Mouse (Mus musculus) thymus, postnatal 4 days (tissue): ENCODE measurements around the gene Rb1.

Experiments used
- DNase-seq: peaks from one replicate; pipeline ENCODE4 v3.0.0; 2021

Rb1 gene

DNA sequence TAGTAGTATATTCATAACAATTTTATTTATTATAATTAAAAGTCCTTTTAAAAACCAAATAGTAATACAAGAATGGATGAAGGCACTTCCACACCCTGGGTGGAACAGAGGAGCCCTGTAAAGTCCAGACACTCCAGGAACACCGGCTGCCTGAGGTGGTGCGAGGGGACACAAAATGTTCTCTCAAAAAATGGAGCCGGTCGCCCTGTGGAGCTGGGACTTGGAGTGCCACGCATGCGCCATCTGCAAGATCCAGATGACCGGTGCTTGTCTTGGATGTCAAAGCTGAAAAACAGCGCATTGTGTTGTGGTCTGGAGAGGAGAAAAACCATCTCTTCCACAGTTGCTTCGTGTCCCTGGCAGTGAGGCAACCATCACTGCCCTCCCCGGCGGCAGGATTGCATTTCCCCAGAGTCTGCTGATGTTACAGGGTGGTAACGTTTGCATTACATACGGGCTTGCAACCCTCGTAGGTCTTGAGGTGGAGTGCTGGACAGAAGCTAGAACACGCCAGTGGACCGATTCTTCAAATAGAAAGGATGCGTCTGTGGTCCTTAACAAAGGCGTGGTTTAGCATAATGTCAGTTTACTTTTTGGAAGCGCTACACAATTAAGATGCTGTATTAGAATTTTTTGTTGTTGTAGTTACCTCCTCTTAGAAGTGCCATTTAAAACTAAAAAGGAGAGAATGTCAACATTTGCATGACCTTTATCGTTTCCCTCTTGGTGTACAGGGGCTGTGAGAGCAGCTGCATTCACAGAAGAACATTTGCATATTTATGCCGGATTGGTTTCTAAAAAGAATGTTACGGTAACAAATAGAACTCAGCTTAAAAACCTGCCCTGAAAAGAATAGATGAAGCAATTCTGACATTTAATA is 9.5 kb upstream of the Rb1 start:
- DNase-seq: no peak

- DNase-seq: no peak
Observed at GRCm38 (mm10) chr14:73333880-73334279, 8.3 kb upstream of the Rb1 start.

- no peak for DNase-seq
Observed at GRCm38 (mm10) chr14:73331386-73331785, 5.8 kb upstream of the Rb1 start.

GRCm38 (mm10) chr14:73329871-73330270 is 4.2 kb upstream of the Rb1 start:
- DNase-seq: no peak

GRCm38 (mm10) chr14:73326511-73326910 is 889 bp upstream of the Rb1 start:
- no peak for DNase-seq

DNA sequence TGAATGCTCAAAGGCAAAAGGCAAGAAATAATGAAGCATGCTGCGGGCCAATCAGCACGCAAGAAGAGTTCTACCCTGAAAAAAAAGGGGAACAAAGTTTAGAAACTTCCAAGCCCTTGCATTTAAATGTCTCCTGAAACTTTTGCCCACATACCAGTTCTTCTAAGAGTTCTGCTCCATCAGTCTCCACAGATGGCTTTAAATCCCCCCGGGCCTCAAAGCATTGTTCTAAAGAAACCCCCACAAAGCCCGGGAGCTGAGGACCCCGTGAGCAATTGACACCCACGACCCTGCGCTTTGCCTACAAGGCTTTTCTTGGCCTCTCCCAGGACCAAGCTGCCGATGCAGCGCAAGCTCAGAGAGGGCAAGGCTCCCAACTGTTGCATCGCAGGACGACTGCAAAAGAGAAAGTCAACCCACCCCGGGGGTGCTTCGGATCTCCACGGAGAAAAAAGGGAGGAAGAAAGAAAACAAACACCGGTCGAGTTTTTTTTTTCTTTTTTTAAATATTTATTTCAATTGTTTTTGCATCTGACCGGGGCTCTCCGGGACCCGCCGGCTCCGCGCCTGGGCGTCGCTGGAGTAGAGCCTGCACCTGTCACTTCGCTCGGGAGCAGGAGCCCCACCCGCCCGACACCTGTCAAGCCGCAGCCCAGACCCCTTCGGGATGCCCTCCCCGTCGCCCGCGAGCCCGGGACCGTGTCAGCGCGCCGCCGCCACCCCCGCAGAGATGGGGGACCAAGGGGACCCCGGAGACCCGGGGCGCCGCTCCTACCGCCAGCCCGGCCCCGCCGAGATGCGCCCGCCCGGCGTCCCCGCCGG is 777 bp downstream of the Rb1 start:
- peak; percentile 79 for DNase-seq

GRCm38 (mm10) chr14:73323965-73324364 is 1.7 kb downstream of the Rb1 start:
- DNase-seq: no peak

- no peak for DNase-seq
Observed at GRCm38 (mm10) chr14:73322142-73322541, 3.5 kb downstream of the Rb1 start.

DNA sequence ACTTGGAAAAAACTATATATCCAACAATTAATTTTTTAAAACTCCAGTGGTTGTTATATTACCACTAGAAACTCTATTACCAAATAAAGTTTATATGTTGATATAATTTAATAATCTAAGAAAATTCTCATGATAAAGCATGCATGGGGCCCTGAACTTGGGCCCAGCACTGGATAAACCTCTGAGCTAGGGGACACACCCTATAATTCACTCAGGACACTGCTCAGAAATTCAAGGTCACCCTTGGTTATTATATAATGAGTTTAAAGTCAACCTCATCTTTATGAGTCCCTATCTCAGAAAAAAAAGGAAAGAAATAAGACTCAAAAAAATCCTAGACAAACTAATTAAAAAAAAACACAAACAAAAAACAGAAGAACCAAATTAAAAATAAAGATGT is 8.7 kb downstream of the Rb1 start:
- no peak for DNase-seq

DNA sequence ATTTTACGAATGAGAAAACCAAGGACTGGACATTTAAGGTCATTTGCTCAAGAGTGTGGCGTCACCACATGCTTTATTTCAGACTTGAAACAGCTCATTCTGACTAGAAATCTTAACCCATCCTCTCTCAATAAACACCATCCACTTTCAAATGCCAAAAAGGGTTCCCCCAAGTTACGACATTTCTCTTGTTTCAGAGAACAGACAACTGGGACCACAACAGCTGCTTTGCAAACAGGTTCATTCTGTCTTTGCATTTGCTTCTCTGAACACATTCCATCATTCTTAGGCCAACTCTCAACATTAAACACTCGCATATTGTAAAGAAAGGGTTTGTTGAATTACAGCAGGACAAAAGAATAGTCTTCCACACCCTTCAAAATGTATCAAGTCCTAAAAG is 11.8 kb downstream of the Rb1 start:
- no peak for DNase-seq

DNA sequence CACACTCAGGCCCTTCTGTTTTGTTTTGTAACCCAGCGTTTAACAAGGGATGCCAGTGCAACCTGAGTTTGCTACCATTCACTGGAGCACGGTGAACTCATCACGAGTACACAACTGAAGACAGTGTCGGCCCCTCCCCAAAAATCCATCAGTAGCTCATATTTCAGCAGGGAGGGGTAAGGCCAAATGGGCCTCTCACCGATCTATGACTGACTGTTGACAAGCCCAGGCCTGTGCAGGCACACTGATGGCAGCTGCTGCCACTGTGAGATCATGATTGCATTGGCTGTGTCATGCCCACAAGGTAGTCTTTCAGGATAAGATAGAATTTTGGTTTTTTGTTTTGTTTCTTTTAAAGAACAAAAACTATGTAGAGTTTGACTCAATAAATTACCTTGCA is 12.2 kb downstream of the Rb1 start:
- no peak for DNase-seq

DNA sequence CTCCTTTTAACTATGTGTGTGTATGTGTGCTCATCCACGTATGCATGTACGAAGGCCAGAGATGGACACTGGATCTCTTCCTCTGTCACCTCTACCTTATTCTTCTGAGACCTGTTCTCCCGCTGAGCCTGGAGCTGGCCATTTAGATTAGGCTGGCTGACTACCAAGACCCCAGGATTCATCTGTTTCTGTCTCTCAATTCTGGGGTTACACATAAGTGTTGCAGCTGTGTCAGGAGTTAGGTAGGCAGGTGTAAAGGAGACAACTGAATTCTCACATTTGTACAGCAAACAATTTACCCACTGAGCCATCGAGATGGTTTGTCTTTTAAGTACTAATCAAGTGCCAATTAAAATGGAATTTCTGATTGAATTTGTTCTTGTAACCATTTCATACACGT is 12.7 kb downstream of the Rb1 start:
- DNase-seq: no peak

- no peak for DNase-seq
Observed at GRCm38 (mm10) chr14:73307490-73307889, 18.1 kb downstream of the Rb1 start.

DNA sequence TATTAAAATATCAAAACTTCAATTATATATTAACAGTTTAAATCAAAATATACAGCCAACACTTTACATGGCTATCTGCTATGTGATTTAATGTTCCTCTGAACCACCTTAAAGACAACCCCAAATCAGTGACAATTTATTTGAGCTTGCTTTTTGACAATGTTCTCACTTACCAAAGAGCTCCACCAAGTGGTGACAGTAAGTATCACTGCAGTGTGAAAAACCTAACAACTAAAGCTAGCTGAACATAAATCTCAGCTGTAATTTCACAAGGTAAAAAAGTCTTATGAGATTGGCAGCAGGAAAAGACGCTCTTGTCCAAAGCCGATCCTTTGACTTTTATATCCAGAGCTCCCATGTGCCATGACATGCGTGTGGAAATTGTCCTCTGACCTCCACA is 22.4 kb downstream of the Rb1 start:
- peak; percentile 70 for DNase-seq

DNA sequence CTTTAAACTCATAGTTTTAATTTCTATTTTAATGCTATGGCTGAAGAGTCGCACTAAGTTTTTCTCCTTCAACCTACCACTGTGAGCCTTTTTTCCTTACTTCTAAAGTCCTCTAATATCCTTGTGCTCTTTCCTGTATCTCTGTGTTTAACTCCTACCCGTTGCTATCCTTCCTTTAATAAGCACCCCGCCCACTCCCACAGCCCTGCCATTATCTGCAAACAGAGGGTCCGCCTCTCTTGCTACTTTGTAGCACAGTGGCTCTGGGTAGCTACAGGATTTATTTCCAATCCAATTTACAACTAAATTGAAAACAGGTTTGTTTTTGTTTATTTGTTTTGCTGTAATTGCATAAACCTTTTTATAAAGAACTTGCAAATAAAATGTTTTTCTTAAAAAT is 23.8 kb downstream of the Rb1 start:
- no peak for DNase-seq

GRCm38 (mm10) chr14:73295512-73295911 is 30.1 kb downstream of the Rb1 start:
- no peak for DNase-seq

- DNase-seq: no peak
Observed at GRCm38 (mm10) chr14:73293616-73294015, 32.0 kb downstream of the Rb1 start.

- DNase-seq: no peak
Observed at GRCm38 (mm10) chr14:73292434-73292833, 33.2 kb downstream of the Rb1 start.

DNA sequence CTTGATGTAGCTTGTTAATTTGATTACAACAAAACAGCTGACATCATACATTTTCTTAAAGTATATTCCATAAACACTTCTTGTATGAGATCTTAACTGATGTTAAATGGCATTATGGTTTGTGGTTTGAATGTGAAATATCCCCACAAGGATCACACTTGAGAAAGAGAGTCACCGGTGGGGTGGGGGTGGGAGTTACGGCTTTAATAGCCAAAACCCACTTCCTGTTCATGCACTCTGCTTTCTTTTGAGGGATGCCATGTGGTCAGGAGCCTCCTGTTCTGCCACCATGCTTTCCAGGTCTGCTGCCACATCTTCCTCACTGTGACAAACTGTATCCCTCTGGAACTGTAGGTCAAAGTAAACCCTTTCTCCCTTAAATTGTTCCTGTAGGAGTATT is 35.7 kb downstream of the Rb1 start:
- DNase-seq: no peak

DNA sequence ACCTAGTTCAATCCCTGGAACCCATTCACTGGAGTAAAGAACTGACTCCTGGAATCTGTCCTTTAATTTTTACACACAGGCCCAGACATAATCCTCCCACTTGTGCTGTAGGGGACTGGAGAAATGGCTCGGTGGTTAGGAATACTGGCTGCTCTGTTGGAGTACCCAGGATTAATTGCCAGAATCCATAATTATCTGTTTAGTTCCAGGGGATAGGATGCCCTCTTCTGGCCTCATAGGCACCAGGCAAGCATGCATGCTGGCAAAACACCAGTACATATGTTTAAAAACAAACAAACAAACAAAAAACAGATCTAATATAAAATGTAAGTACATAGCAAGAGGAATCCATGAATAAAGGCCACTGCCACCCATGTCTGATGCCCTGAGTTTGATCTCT is 44.6 kb downstream of the Rb1 start:
- no peak for DNase-seq

DNA sequence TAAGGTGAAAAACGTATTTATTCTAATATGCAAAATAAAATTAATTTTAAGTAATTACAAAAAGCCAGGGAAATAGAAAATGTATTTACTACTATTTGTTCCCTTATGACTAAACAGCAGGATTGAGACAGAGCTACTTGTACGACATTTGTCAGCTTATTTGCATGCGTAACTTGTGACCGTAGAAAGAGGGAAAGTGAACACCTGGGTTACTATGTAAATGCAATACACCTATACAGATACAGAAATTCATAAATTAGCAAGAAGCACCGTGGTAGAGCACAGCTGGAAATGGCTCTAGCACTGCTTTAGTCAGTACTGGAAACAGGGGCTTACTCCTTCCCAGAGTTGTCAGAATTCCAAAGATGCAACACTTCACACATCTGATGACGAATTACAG is 46.5 kb downstream of the Rb1 start:
- no peak for DNase-seq

DNA sequence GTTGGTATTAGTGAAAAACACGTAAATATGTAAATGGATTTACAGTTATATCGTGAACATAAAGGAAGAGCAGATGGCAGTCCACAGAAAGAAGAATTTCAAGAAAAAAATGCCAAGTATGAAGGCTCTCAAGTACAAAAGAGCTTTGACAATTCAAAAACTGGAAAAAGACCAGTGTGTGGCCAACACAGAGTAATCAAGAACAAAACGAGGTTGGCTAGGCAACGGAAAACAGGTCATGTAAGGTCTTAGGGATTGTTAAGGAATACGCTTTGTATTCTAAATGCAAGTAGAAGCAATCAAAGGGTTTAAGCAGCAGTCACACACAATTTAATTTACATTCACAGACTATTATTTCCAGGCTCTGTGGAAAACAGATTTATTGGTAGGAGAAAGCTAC is 53.8 kb downstream of the Rb1 start:
- DNase-seq: no peak

GRCm38 (mm10) chr14:73266166-73266565 is 59.5 kb downstream of the Rb1 start:
- peak; percentile 68 for DNase-seq

DNA sequence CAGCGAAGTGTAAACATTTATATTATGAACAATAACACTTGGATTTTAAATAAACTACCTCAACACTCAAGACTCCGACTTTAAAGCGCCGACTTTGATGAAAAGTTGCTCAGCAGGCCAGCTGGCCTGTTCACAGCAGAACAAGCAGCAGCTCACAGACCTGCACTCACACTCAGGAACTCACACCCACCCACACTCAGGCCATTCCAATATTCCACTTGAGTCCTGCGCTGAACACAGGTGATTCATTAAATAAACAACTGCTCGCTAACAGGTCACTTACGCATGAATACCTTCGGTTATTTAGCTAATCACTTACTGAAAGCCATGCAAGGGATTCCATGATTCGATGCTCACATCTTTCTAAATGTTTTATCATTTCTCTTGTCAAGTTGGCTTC is 63.4 kb downstream of the Rb1 start:
- no peak for DNase-seq
